Mouse (Mus musculus) midbrain, embryonic 12.5 days (tissue): ENCODE measurements around the gene Col27a1. TPM values are rescaled to one million over a fixed set of nuclear protein-coding genes. Genes with fewer than 3 reads are reported as not detected.
A peak's percentile ranks its signal among the peaks of the same experiment; 100 is the strongest.
"Not testable (repeated sequence)": the region's sequence is repeated elsewhere in the genome, so short reads cannot be mapped to it uniquely, and the experiment has no call there.

Source experiments
- ATAC-seq: fragments of 200-750 bp; cut with Nextera tagmentation; 2 replicates; pipeline ENCODE4 v1.8.0; 2017; ENCODE audit warnings: low read depth, moderate TSS enrichment, moderate library complexity; ENCODE audit not compliant: low FRiP score
- H3K27ac ChIP-seq: fragments of 300-500 bp; sonication (generic); replicated peaks from 2 replicates; pipeline ENCODE4 v1.5.1; 2016; ENCODE audit warnings: mild to moderate bottlenecking
- H3K27me3 ChIP-seq: fragments of 300-500 bp; sonication (generic); 2 replicates; pipeline ENCODE4 v1.6.1; 2016; ENCODE audit warnings: mild to moderate bottlenecking
- H3K36me3 ChIP-seq: fragments of 300-500 bp; sonication (generic); 2 replicates; pipeline ENCODE4 v1.6.1; 2016
- H3K4me1 ChIP-seq: fragments of 300-500 bp; sonication (generic); 2 replicates; pipeline ENCODE4 v1.6.1; 2016
- H3K4me2 ChIP-seq: fragments of 300-500 bp; sonication (generic); replicated peaks from 2 replicates; pipeline ENCODE4 v1.6.1; 2016; ENCODE audit warnings: mild to moderate bottlenecking, moderate library complexity
- H3K4me3 ChIP-seq: fragments of 300-500 bp; sonication (generic); 2 replicates; pipeline ENCODE4 v1.5.1; 2016; ENCODE audit warnings: mild to moderate bottlenecking
- H3K9ac ChIP-seq: fragments of 300-500 bp; sonication (generic); replicated peaks from 2 replicates; pipeline ENCODE4 v1.6.1; 2016; ENCODE audit warnings: mild to moderate bottlenecking, moderate library complexity
- H3K9me3 ChIP-seq: fragments of 300-500 bp; sonication (generic); 2 replicates; pipeline ENCODE4 v1.6.1; 2016; ENCODE audit warnings: mild to moderate bottlenecking
- WGBS: fragments of 180-500 bp; shearing (Covaris S2); methylation state at CpG from one replicate; pipeline ENCODE4 v1.1.7; 2016; 5-methylcytosine and 5-hydroxymethylcytosine counted together
- polyA plus RNA-seq: library from polyadenylated mRNA; unstranded; fragments of >200 nt; fragmentation: Nextera tagmentation; extraction: Ambion mirVana; gene quantifications from 2 replicates; pipeline ENCODE4 v1.2.1, GENCODE M21; 2016

The Col27a1 gene
- polyA plus RNA-seq, 1 experiment from 2014 or later: 4.0 TPM

- WGBS: 100% methylated on average over 1 of the region's 1 CpGs
- Histone ChIP-seq H3K27ac (no peak overlapping the region), H3K4me1 (no peaks in the 10 kb centered on the region), H3K4me3 (no peak overlapping the region), H3K9ac (no peak overlapping the region), H3K4me2 (no peak overlapping the region), H3K27me3 (no peaks in the 10 kb centered on the region), H3K9me3 (no peaks in the 10 kb centered on the region), H3K36me3 (no peaks in the 10 kb centered on the region)
- ATAC-seq: no peak
Observed at GRCm38 (mm10) chr4:63295641-63296040, 81.8 kb downstream of the Col27a1 start.

GRCm38 (mm10) chr4:63296263-63296662 is 82.5 kb downstream of the Col27a1 start:
- ATAC-seq: no peak
- Histone ChIP-seq H3K9ac (no peak overlapping the region), H3K4me3 (no peak overlapping the region), H3K4me2 (no peak overlapping the region), H3K27ac (no peak overlapping the region), H3K9me3 (no peaks in the 10 kb centered on the region), H3K27me3 (no peaks in the 10 kb centered on the region), H3K36me3 (no peaks in the 10 kb centered on the region), H3K4me1 (no peaks in the 10 kb centered on the region)
- 72% methylated on average over 3 of the region's 3 CpGs for WGBS

- Histone ChIP-seq H3K36me3 (no peaks in the 10 kb centered on the region), H3K4me2 (no peak overlapping the region), H3K9me3 (no peaks in the 10 kb centered on the region), H3K27ac (no peak overlapping the region), H3K4me1 (no peaks in the 10 kb centered on the region), H3K9ac (no peak overlapping the region), H3K27me3 (no peaks in the 10 kb centered on the region), H3K4me3 (no peak overlapping the region)
- no peak for ATAC-seq
- WGBS: 90% methylated on average over 8 of the region's 8 CpGs
Observed at GRCm38 (mm10) chr4:63296876-63297275, 83.1 kb downstream of the Col27a1 start.

- ATAC-seq: no peak
- Histone ChIP-seq H3K4me2 (no peak overlapping the region), H3K27ac (no peak overlapping the region), H3K4me1 (no peaks in the 10 kb centered on the region), H3K4me3 (no peak overlapping the region), H3K36me3 (no peaks in the 10 kb centered on the region), H3K27me3 (no peaks in the 10 kb centered on the region), H3K9me3 (no peaks in the 10 kb centered on the region), H3K9ac (no peak overlapping the region)
- 93% methylated on average over 8 of the region's 8 CpGs for WGBS
Observed at GRCm38 (mm10) chr4:63298191-63298590, 84.4 kb downstream of the Col27a1 start.

- Histone ChIP-seq H3K9ac (no peak overlapping the region), H3K4me3 (no peak overlapping the region), H3K4me1 (no peaks in the 10 kb centered on the region), H3K27ac (no peak overlapping the region), H3K27me3 (0 out of 2 replicates have a peak, but pooled peaks cover 5% of the 10 kb centered on the region), H3K36me3 (no peaks in the 10 kb centered on the region), H3K4me2 (no peak overlapping the region), H3K9me3 (no peaks in the 10 kb centered on the region)
- ATAC-seq: no peak
- 77% methylated on average over 4 of the region's 4 CpGs for WGBS
Observed at GRCm38 (mm10) chr4:63302641-63303040, 88.8 kb downstream of the Col27a1 start.

- Histone ChIP-seq H3K9ac (no peak overlapping the region), H3K9me3 (no peaks in the 10 kb centered on the region), H3K4me1 (no peaks in the 10 kb centered on the region), H3K4me2 (no peak overlapping the region), H3K4me3 (no peak overlapping the region), H3K27me3 (0 out of 2 replicates have a peak, but pooled peaks cover 5% of the 10 kb centered on the region), H3K27ac (no peak overlapping the region), H3K36me3 (no peaks in the 10 kb centered on the region)
- ATAC-seq: peak; percentile 74
- 36% methylated on average over 21 of the region's 21 CpGs for WGBS
Observed at GRCm38 (mm10) chr4:63307175-63308062, 93.6 kb downstream of the Col27a1 start.

- Histone ChIP-seq H3K4me3 (no peak overlapping the region), H3K9ac (no peak overlapping the region), H3K9me3 (no peaks in the 10 kb centered on the region), H3K36me3 (no peaks in the 10 kb centered on the region), H3K4me2 (no peak overlapping the region), H3K4me1 (no peaks in the 10 kb centered on the region), H3K27ac (no peak overlapping the region), H3K27me3 (0 out of 2 replicates have a peak, but pooled peaks cover 5% of the 10 kb centered on the region)
- ATAC-seq: no peak
- WGBS: 67% methylated on average over 3 of the region's 3 CpGs
Observed at GRCm38 (mm10) chr4:63308316-63308715, 94.5 kb downstream of the Col27a1 start.

GRCm38 (mm10) chr4:63310247-63310855 is 96.5 kb downstream of the Col27a1 start:
- Histone ChIP-seq H3K9ac (no peak overlapping the region), H3K9me3 (no peaks in the 10 kb centered on the region), H3K4me2 (no peak overlapping the region), H3K4me3 (no peak overlapping the region), H3K36me3 (no peaks in the 10 kb centered on the region), H3K27me3 (0 out of 2 replicates have a peak, but pooled peaks cover 5% of the 10 kb centered on the region), H3K27ac (no peak overlapping the region), H3K4me1 (no peaks in the 10 kb centered on the region)
- ATAC-seq: no peak
- WGBS: 79% methylated on average over 10 of the region's 10 CpGs

GRCm38 (mm10) chr4:63311426-63311825 is 97.6 kb downstream of the Col27a1 start:
- Histone ChIP-seq H3K9me3 (no peaks in the 10 kb centered on the region), H3K36me3 (no peaks in the 10 kb centered on the region), H3K4me2 (no peak overlapping the region), H3K4me1 (no peaks in the 10 kb centered on the region), H3K27me3 (0 out of 2 replicates have a peak, but pooled peaks cover 4% of the 10 kb centered on the region), H3K4me3 (no peak overlapping the region), H3K27ac (no peak overlapping the region), H3K9ac (no peak overlapping the region)
- ATAC-seq: no peak
- WGBS: 92% methylated on average over 7 of the region's 7 CpGs

- ATAC-seq: no peak
- no peak overlapping the region for H3K4me2 ChIP-seq
- H3K4me1 ChIP-seq: no peaks in the 10 kb centered on the region
- H3K27ac ChIP-seq: no peak overlapping the region
- no peaks in the 10 kb centered on the region for H3K9me3 ChIP-seq
- WGBS: 73% methylated on average over 5 of the region's 5 CpGs
- H3K27me3 ChIP-seq: no peaks in the 10 kb centered on the region
- no peak overlapping the region for H3K4me3 ChIP-seq
- H3K36me3 ChIP-seq: no peaks in the 10 kb centered on the region
- no peak overlapping the region for H3K9ac ChIP-seq
Observed at GRCm38 (mm10) chr4:63314063-63314462, 100.3 kb downstream of the Col27a1 start.

- H3K27ac ChIP-seq: no peak overlapping the region
- H3K4me2 ChIP-seq: no peak overlapping the region
- no peak overlapping the region for H3K4me3 ChIP-seq
- no peak for ATAC-seq
- no peak overlapping the region for H3K9ac ChIP-seq
- 75% methylated on average over 9 of the region's 9 CpGs for WGBS
- no peaks in the 10 kb centered on the region for H3K4me1 ChIP-seq
- no peaks in the 10 kb centered on the region for H3K9me3 ChIP-seq
- H3K36me3 ChIP-seq: no peaks in the 10 kb centered on the region
- no peaks in the 10 kb centered on the region for H3K27me3 ChIP-seq
Observed at GRCm38 (mm10) chr4:63316076-63316746, 102.4 kb downstream of the Col27a1 start.

GRCm38 (mm10) chr4:63319566-63319965 is 105.8 kb downstream of the Col27a1 start:
- not testable (repeated sequence) for H3K4me1 ChIP-seq, H3K9ac ChIP-seq, H3K9me3 ChIP-seq, H3K27me3 ChIP-seq, H3K4me2 ChIP-seq, H3K4me3 ChIP-seq, H3K36me3 ChIP-seq, H3K27ac ChIP-seq
- ATAC-seq: 0 out of 2 replicates have a peak, but pooled peaks have one; percentile 39
- WGBS: 27% methylated on average over 3 of the region's 3 CpGs
